Mouse (Mus musculus) G1E (cell line): ENCODE data around the gene Nudcd3. TPM values are rescaled to one million over a fixed set of nuclear protein-coding genes. Genes with fewer than 3 reads are reported as not detected.

Experiments used
- ATAC-seq: 2 replicates; pipeline ENCODE4 v1.8.0; 2016; ENCODE audit warnings: mild to moderate bottlenecking; ENCODE audit not compliant: insufficient number of reproducible peaks, poor library complexity, low FRiP score, severe bottlenecking; ENCODE audit errors: extremely low read depth
- DNase-seq: peaks from one replicate; pipeline ENCODE4 v3.0.0; 2012; ENCODE audit warnings: low spot score
- H3K27me3 ChIP-seq: 2 replicates; pipeline ENCODE4 v1.6.1; 2012; ENCODE audit warnings: mild to moderate bottlenecking, low read length, inconsistent platforms; ENCODE audit not compliant: insufficient read depth
- H3K36me3 ChIP-seq: replicated peaks from 2 replicates; pipeline ENCODE3; 2012; ENCODE audit warnings: mild to moderate bottlenecking, inconsistent platforms
- H3K4me1 ChIP-seq: 2 replicates; pipeline ENCODE4 v1.6.1; 2012; ENCODE audit warnings: low read depth, low read length, inconsistent platforms, mixed read lengths; ENCODE audit not compliant: insufficient read depth
- H3K4me3 ChIP-seq: 2 replicates; pipeline ENCODE4 v1.5.1; 2012; ENCODE audit warnings: low read depth, mild to moderate bottlenecking, inconsistent platforms, low read length, moderate library complexity, mixed read lengths
- H3K9me3 ChIP-seq: replicated peaks from 2 replicates; pipeline ENCODE4 v1.6.1; 2012; ENCODE audit warnings: inconsistent platforms
- CTCF ChIP-seq: IDR thresholded peaks from 2 replicates; pipeline ENCODE4 v1.5.1; 2012; ENCODE audit warnings: low read depth, low read length, inconsistent platforms, mixed read lengths
- GATA1 ChIP-seq: IDR thresholded peaks from 2 replicates; pipeline ENCODE4 v1.6.1; 2012; ENCODE audit warnings: borderline replicate concordance, low read length, inconsistent platforms, mixed read lengths
- GATA2 ChIP-seq: IDR thresholded peaks from 2 replicates; pipeline ENCODE4 v1.6.1; 2012; ENCODE audit warnings: low read depth, low read length, inconsistent platforms, borderline replicate concordance
- POLR2AphosphoS5 ChIP-seq: IDR thresholded peaks from 2 replicates; pipeline ENCODE4 v1.6.1; 2012; ENCODE audit warnings: low read depth, low read length, inconsistent platforms; ENCODE audit not compliant: insufficient replicate concordance
- TAL1 ChIP-seq: conservative IDR thresholded peaks from 2 replicates; pipeline ENCODE4 v1.6.1; 2012; ENCODE audit warnings: low read depth, low read length, inconsistent platforms, mixed read lengths
- polyA plus RNA-seq: library from polyadenylated mRNA; stranded (reverse); fragments of >175 nt; gene quantifications from 2 replicates; pipeline ENCODE4 v1.2.3, GENCODE M21; 2012
- total RNA-seq, 2 experiments: library from RNA; stranded (forward) in 1 of 2; stranded (reverse) in 1 of 2; fragments of 200-1000 nt in 1 of 2; fragments of >200 nt in 1 of 2; fragmentation: Nextera tagmentation in 1 of 2; gene quantifications; 2 replicates each; pipeline ENCODE4 v1.2.3; 2014 to 2017

Gene Nudcd3
- total and polyA plus RNA-seq, 3 experiments: 18.1 to 34.8 (median 25.7) TPM

DNA sequence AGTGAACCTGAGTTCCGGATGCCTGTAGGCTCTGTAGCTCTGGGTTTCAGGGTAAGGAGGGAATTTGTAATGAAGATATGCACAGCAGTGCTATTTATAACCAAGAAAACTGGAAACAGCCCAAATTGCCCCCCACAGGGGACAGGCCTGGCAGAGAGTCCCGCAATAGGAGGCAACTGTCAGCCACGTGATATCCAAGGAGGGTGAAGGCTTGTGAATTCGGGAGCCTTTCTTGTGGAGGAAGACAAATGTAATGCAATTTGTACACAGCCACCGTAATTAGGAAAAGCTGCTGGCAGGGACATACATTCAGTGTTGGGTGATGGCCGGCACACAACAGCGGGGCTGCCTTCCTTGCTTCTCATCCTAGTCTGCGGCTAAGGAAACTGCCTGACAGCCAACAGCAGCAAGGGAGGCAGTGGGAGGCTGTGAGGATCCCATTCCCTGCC is 124.6 kb downstream of the Nudcd3 start:
- Histone ChIP-seq H3K9me3 (no peaks in the 10 kb centered on the region), H3K4me1 (no peaks in the 10 kb centered on the region), H3K4me3 (no peak overlapping the region), H3K36me3 (no peaks in the 10 kb centered on the region), H3K27me3 (peaks cover 15% of the 10 kb centered on the region)
- TF ChIP-seq GATA1 (no peak), GATA2 (no peak), TAL1 (no peak), CTCF (no peak), POLR2AphosphoS5 (no peak)
- ATAC-seq: no peak
- DNase-seq: no peak

DNA sequence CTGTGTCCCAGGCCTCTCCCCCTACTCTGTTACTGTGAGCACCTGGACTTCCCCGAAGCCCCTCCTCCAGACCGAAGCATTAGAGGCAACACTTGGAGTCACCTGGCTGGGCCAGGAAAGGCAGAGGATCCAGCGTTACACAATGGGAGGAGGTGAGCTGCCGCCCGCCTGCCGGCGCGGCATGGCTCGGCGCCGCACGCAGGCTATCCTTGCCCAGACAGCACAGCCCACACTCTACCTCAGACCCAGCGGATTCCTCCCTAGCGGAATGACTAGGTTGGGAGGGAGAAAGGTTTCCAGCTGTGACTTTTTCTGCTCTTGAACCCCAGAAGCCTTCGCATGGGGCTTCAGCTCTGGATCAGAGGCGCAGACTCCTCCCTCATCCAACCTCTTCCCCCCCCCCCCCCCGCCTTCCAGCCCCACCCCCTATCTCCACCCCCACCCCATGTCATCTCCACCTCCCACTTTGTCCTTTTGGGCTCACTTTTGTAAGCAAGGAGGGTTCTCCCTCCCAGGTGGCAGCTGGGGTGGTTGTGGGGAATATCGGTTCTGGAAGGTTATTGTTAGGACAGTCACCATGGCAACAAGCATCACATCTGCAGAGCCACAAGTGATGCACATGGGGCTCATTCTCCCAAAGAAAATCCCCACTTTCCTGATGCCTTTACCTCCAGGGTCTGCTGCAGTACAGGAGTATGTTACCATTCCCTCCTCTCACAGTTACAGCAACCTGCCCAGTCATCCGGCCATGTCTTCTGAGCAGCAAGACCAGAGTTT is 131.8 kb downstream of the Nudcd3 start:
- H3K4me3 ChIP-seq: no peak overlapping the region; the same call in 1 of the 2 replicates
- H3K4me1 ChIP-seq: no peaks in the 10 kb centered on the region
- H3K36me3 ChIP-seq: no peaks in the 10 kb centered on the region
- ATAC-seq (no peak), DNase-seq (no peak)
- no peak for TF ChIP-seq GATA1
- no peak for TF ChIP-seq TAL1
- TF ChIP-seq GATA2: no peak
- no peak for TF ChIP-seq POLR2AphosphoS5
- TF ChIP-seq CTCF: no peak
- peaks cover 13% of the 10 kb centered on the region for H3K9me3 ChIP-seq
- peaks cover 15% of the 10 kb centered on the region; the same call in 1 of the 2 replicates for H3K27me3 ChIP-seq

DNA sequence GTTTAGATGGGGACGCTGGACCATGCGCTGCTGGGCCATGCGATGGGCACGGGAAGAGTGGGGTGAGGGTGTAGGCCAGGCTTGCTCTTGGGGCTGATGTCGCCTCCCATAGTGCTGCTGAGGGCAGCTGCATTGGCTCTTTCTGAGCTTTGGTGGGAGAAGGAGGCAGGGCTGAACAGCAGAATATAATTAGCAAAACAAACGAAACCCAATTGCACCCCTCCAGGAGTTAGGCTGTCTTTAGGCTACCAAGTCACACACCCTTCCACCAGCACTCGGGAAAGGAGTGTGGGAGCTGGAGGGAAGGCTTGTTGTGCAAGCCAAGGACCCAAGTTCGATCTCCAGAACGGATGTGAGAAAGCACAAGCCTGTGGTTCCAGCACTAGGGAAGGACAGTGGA is 133.1 kb downstream of the Nudcd3 start:
- no peak overlapping the region for H3K4me3 ChIP-seq
- H3K4me1 ChIP-seq: no peaks in the 10 kb centered on the region
- H3K9me3 ChIP-seq: peaks cover 13% of the 10 kb centered on the region
- no peak for ATAC-seq
- no peak for DNase-seq
- TF ChIP-seq GATA2 (no peak), CTCF (no peak), POLR2AphosphoS5 (no peak), GATA1 (no peak), TAL1 (no peak)
- H3K36me3 ChIP-seq: no peaks in the 10 kb centered on the region
- peaks cover 18% of the 10 kb centered on the region; the same call in 1 of the 2 replicates for H3K27me3 ChIP-seq

DNA sequence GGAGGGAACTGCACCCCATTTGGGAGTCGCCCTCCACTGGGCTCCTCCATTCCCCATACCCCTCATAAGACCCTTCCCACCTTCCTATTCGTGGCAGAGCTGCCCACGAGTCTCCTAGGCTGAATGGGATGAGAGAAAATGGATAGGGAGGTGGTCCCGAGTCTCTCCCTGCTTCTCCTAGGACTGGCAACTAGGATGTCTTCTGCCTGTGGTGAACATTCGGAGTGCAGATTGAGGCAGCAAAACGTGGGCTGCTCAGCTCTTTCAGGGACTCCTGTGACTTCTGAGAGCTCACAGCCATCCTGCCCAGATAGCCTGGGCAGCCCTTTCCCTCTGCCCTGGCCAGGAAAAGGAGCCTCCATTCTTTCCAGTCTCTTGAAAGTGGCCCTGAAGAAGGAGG is 134.0 kb downstream of the Nudcd3 start, which contains the start of gene Camk2b:
Gene Camk2b (minus strand): TSS at position 187 of the 400 bp plus-strand sequence.
- DNase-seq (no peak), ATAC-seq (no peak)
- no peaks in the 10 kb centered on the region for H3K4me1 ChIP-seq
- no peaks in the 10 kb centered on the region for H3K36me3 ChIP-seq
- peak within 1 kb of the TSS; percentile 30; the same call in 1 of the 2 replicates for H3K4me3 ChIP-seq
- peaks cover 13% of the 10 kb centered on the region for H3K9me3 ChIP-seq
- peaks cover 18% of the 10 kb centered on the region; the same call in 1 of the 2 replicates for H3K27me3 ChIP-seq
- TF ChIP-seq GATA1: no peak
- no peak for TF ChIP-seq TAL1
- TF ChIP-seq GATA2: no peak
- no peak for TF ChIP-seq CTCF
- no peak for TF ChIP-seq POLR2AphosphoS5

DNA sequence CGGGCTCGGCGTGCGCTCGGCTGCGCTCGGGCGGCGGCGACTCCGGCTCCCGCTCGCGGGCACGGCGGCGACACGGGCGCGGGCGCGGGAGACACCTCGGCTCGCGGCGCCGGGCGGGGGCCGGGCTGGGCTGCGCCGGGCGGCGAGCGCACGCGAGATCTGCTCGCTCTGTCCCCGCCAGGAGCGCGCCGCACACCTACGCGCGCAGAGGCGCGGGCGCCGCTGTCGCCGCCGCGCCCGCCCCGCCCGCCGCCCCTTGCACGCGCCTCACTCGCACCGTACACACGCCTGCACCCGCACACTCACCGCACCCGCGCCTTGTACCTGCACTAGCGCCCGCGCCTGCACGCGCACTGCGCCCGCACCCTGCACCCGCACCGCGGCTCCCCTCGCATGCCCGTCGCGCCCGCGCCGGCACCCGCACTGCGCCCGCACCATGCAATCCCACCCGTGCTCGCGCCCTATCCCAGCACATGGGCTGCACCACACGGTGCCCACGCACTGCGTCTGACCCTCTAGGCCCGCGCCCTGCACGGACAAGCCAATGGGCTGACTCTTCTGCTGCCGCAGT is 134.6 kb downstream of the Nudcd3 start:
- H3K9me3 ChIP-seq: peaks cover 13% of the 10 kb centered on the region
- peaks cover 18% of the 10 kb centered on the region; the same call in 1 of the 2 replicates for H3K27me3 ChIP-seq
- no peaks in the 10 kb centered on the region for H3K4me1 ChIP-seq
- ATAC-seq (no peak), DNase-seq (no peak)
- peak overlapping the region; percentile 30; the same call in 1 of the 2 replicates for H3K4me3 ChIP-seq
- no peak for TF ChIP-seq GATA1
- TF ChIP-seq GATA2: no peak
- TF ChIP-seq CTCF: no peak
- no peak for TF ChIP-seq TAL1
- TF ChIP-seq POLR2AphosphoS5: no peak
- no peaks in the 10 kb centered on the region for H3K36me3 ChIP-seq

DNA sequence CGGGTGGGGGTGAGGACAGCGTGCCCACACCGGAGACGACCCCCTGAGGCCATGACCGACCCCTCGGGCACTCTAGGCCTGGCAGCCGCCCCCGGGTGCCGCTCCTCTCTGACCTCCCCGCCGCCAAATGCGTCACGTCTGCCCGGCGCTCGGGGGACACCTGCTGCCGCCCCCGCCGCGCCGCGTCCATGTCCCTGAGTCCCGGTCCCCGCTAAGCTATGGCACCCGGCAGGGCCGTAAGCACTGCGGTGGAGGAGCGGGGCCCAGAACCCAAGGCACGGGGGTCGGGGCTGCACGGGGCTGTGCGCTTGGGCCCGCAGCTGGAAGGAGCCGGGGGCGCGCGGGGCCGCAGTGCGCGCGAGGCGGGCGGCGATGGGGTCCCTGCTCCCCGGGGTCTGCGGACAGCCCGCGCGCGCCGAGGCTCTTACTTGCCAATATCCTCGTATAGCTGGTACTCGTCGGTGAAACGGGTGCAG is 135.1 kb downstream of the Nudcd3 start:
- ATAC-seq (no peak), DNase-seq (no peak)
- peaks cover 13% of the 10 kb centered on the region for H3K9me3 ChIP-seq
- H3K36me3 ChIP-seq: no peaks in the 10 kb centered on the region
- TF ChIP-seq POLR2AphosphoS5 (no peak), TAL1 (no peak), CTCF (no peak), GATA2 (no peak), GATA1 (no peak)
- H3K4me1 ChIP-seq: no peaks in the 10 kb centered on the region
- no peak overlapping the region for H3K4me3 ChIP-seq
- H3K27me3 ChIP-seq: peaks cover 17% of the 10 kb centered on the region; the same call in 1 of the 2 replicates
